ENCODE assay signal across 12 mouse cellular contexts in genomic region chr1:164027416-164027815, GRCm38 (mm10). TPM values are rescaled to one million over a fixed set of nuclear protein-coding genes. Genes with fewer than 3 reads are reported as not detected.
A peak's percentile ranks its signal among the peaks of the same experiment; 100 is the strongest.
DNase-seq lines count a peak whose midpoint lies in the region; ATAC-seq and TF ChIP-seq lines count a peak whose summit lies in the region.
"Had no signal": no experiment of that assay in that cellular context is flagged by ENCODE, and none has a peak within 500 bp of the region (broad histone marks: within the 10 kb centered on the region; RNA-seq: fewer than 3 reads in every experiment).

No protein-coding gene starts in this region.

- peak; percentile 36 for TF ChIP-seq CTCF in left cerebral cortex, adult 2 months (IDR thresholded peaks at IDR 0.05)
- peak; percentile 44; the same call in 1 of the 2 replicates for TF ChIP-seq CTCF in G1E (IDR thresholded peaks at IDR 0.05; ENCODE audit: low read depth, low read length)

- H3K27me3 ChIP-seq in G1E (ENCODE audit: insufficient read depth, low read length) = no peaks in the 10 kb centered on the region; the same call in 1 of the 2 replicates

- no peaks in the 10 kb centered on the region for H3K4me1 ChIP-seq in G1E (ENCODE audit: insufficient read depth, low read depth, low read length)
- H3K4me1 ChIP-seq: forebrain, embryonic 10.5 days had no signal

- intact Hi-C loops in left cerebral cortex, adult 2 months (cut with DNase I) = no loop called here

- no peak overlapping the region for H3K4me3 ChIP-seq in left cerebral cortex, adult 2 months
- H3K4me3 ChIP-seq in G1E (ENCODE audit: low read depth, low read length) = no peak overlapping the region
- H3K4me3 ChIP-seq: forebrain, embryonic 10.5 days had no signal

- H3K27ac ChIP-seq in left cerebral cortex, adult 2 months = no peak overlapping the region
- H3K27ac ChIP-seq: forebrain, embryonic 10.5 days had no signal

- DNase-seq in CD4-positive, CD25-positive, alpha-beta regulatory T cell, adult 2 months (ENCODE audit: low read depth, low spot score) = peak; percentile 33
- DNase-seq in left cerebral cortex, adult 2 months (ENCODE audit: extremely low spot score in 1 of 2, low spot score in 2 of 2) = no peak
- no peak for DNase-seq in left cerebral cortex, adult 9 months (ENCODE audit: low spot score in 2 of 2)
- no peak for DNase-seq in G1E (ENCODE audit: low spot score)
- DNase-seq in naive thymus-derived CD4-positive, alpha-beta T cell, adult 2 months (ENCODE audit: low read depth) = peak; percentile 10
- no peak for DNase-seq in adipocyte (ENCODE audit: low spot score)
- DNase-seq in cerebellum, postnatal 4 days (ENCODE audit: low spot score in 2 of 2) = no peak

- no peaks in the 10 kb centered on the region for H3K36me3 ChIP-seq in G1E (replicated peaks)
- H3K36me3 ChIP-seq: forebrain, embryonic 10.5 days had no signal

- ATAC-seq in CD4-positive, CD25-positive, alpha-beta regulatory T cell, adult 4 months = no peak
- no peak for ATAC-seq in G1E (ENCODE audit: extremely low read depth, insufficient number of reproducible peaks, low FRiP score, poor library complexity, severe bottlenecking)

- no peaks in the 10 kb centered on the region for H3K9me3 ChIP-seq in G1E (replicated peaks)
- H3K9me3 ChIP-seq: forebrain, embryonic 10.5 days had no signal

RNA-seq across cellular contexts. Expression of gene Sele, which starts 20.6 kb away (rescaled TPM):
- polyA plus RNA-seq in CD4-positive, CD25-positive, alpha-beta regulatory T cell, adult 4 months (2017; shearing (Covaris generic)) = under 1 TPM in 1 of 2 experiments, not detected in 1; 0.22 TPM
- under 1 TPM; 0.11 to 0.12 TPM for total RNA-seq in left cerebral cortex, adult 2 months (2021)
- total RNA-seq in G1E (2014; fragmentation: Nextera tagmentation) (not detected in 2 replicates), G1E (2017) (0.05 TPM in 1 of 2 replicates, not detected in the other)
- polyA plus RNA-seq in G1E (2012) = not detected in 2 replicates
- polyA plus RNA-seq: cortical plate, adult 2 months; forebrain, embryonic 10.5 days had no signal

RNA-seq across cellular contexts. Expression of gene Mettl18, which starts 32.7 kb away (rescaled TPM):
- 10 to 100 TPM; 22.9 to 25.2 TPM for polyA plus RNA-seq in CD4-positive, CD25-positive, alpha-beta regulatory T cell, adult 4 months (2017; shearing (Covaris generic))
- 1 to 10 TPM; 4.4 to 5.5 TPM for total RNA-seq in left cerebral cortex, adult 2 months (2021)
- total RNA-seq in G1E (2014; fragmentation: Nextera tagmentation) = 8.1 TPM in 2 replicates
- 20.9 and 26.4 TPM in 2 replicates for total RNA-seq in G1E (2017)
- 0.36 and 0.80 TPM in 2 replicates for polyA plus RNA-seq in G1E (2012)

RNA-seq across cellular contexts. Expression of gene BC055324, which starts 32.8 kb away (rescaled TPM):
- 1 to 10 TPM; 3.8 to 5.9 TPM for polyA plus RNA-seq in CD4-positive, CD25-positive, alpha-beta regulatory T cell, adult 4 months (2017; shearing (Covaris generic))
- 1 to 10 TPM in 1 of 2 experiments, under 1 TPM in 1; 0.72 to 2.3 TPM for total RNA-seq in left cerebral cortex, adult 2 months (2021)
- total RNA-seq in G1E (2014; fragmentation: Nextera tagmentation) (26.0 and 28.1 TPM in 2 replicates), G1E (2017) (34.7 and 39.9 TPM in 2 replicates)
- polyA plus RNA-seq in G1E (2012) = 2.1 and 3.7 TPM in 2 replicates

RNA-seq across cellular contexts. Expression of gene Sell, which starts 34.4 kb away (rescaled TPM):
- polyA plus RNA-seq in CD4-positive, CD25-positive, alpha-beta regulatory T cell, adult 4 months (2017; shearing (Covaris generic)) = 100 to 1,000 TPM; 554 to 560 TPM
- not detected for total RNA-seq in left cerebral cortex, adult 2 months (2021)
- total RNA-seq in G1E (2014; fragmentation: Nextera tagmentation) (not detected in 2 replicates), G1E (2017) (0.06 and 0.38 TPM in 2 replicates)
- not detected in 2 replicates for polyA plus RNA-seq in G1E (2012)
- total RNA-seq: left cerebral cortex, postnatal 14 days had no signal
- polyA plus RNA-seq: forebrain, embryonic 10.5 days; neural tube, embryonic 11.5 days had no signal

Comparison
In these comparisons a context has a peak if more than half of its experiments do, and no peak if none do; other contexts are left out.
1. DNase-seq: peak in CD4-positive, CD25-positive, alpha-beta regulatory T cell, adult 2 months (single experiment) and naive thymus-derived CD4-positive, alpha-beta T cell, adult 2 months (single experiment); none in left cerebral cortex, adult 2 months (0 of 2), left cerebral cortex, adult 9 months (0 of 2), G1E (single experiment), adipocyte (single experiment) and cerebellum, postnatal 4 days (0 of 2).
2. RNA of gene BC055324, which starts 32.8 kb away (total RNA-seq): 26.0 to 39.9 TPM in G1E; 0.72 to 2.3 TPM in left cerebral cortex, adult 2 months; every median in the first group is over 4 times any median in the second.